Mouse (Mus musculus): Measurements from ENCODE around the gene Fbf1. TPM values are rescaled to one million over a fixed set of nuclear protein-coding genes. Genes with fewer than 3 reads are reported as not detected.

Fbf1 gene
- total and polyA plus RNA-seq, 3 experiments, result 11.8 to 15.0 (median 14.8) TPM

- Histone ChIP-seq H3K4me3 (no peak overlapping the region), H3K79me2 (replicated peaks; ENCODE audit: control insufficient read depth, insufficient read depth, low read length) (peaks cover 7% of the 10 kb centered on the region), H3K27ac (peak overlapping the region; percentile 49), H3K4me1 (ENCODE audit: control insufficient read depth, insufficient read depth, low read length) (peaks cover 7% of the 10 kb centered on the region), H3K9ac (ENCODE audit: low read depth, low read length) (no peak overlapping the region; the same call in 1 of the 2 replicates), H3K27me3 (ENCODE audit: control insufficient read depth, insufficient read depth, low read length) (no peaks in the 10 kb centered on the region), H3K36me3 (ENCODE audit: control insufficient read depth, insufficient read depth, low read length) (peaks cover 35% of the 10 kb centered on the region)
- intact Hi-C loops (cut with DNase I), result no loop called here
- no peak for TF ChIP-seq EP300 (IDR thresholded peaks at IDR 0.05; ENCODE audit: insufficient read depth, low read depth, low read length)
- TF ChIP-seq CTCF (IDR thresholded peaks at IDR 0.05), result peak; percentile 52
- TF ChIP-seq POLR2A (IDR thresholded peaks at IDR 0.05; ENCODE audit: insufficient read depth, low read depth, low read length), result no peak
- WGBS, result 22% methylated on average over 5 of the region's 5 CpGs
- DNase-seq, result no peak
Observed at GRCm38 (mm10) chr11:116195252-116195651, 27.3 kb upstream of the Fbf1 start.

- Histone ChIP-seq H3K9ac (ENCODE audit: low read depth, low read length) (no peak overlapping the region), H3K27ac (no peak overlapping the region), H3K79me2 (replicated peaks; ENCODE audit: control insufficient read depth, insufficient read depth, low read length) (peaks cover 8% of the 10 kb centered on the region), H3K36me3 (ENCODE audit: control insufficient read depth, insufficient read depth, low read length) (peaks cover 35% of the 10 kb centered on the region), H3K27me3 (ENCODE audit: control insufficient read depth, insufficient read depth, low read length) (no peaks in the 10 kb centered on the region), H3K4me1 (ENCODE audit: control insufficient read depth, insufficient read depth, low read length) (peaks cover 6% of the 10 kb centered on the region), H3K4me3 (no peak overlapping the region)
- WGBS, result 77% methylated on average over 8 of the region's 8 CpGs
- no peak for TF ChIP-seq POLR2A (IDR thresholded peaks at IDR 0.05; ENCODE audit: insufficient read depth, low read depth, low read length)
- TF ChIP-seq EP300 (IDR thresholded peaks at IDR 0.05; ENCODE audit: insufficient read depth, low read depth, low read length), result no peak
- no peak for TF ChIP-seq CTCF (IDR thresholded peaks at IDR 0.05)
- no peak for DNase-seq
- intact Hi-C loops (cut with DNase I), result no loop called here
Observed at GRCm38 (mm10) chr11:116194619-116195018, 26.7 kb upstream of the Fbf1 start.

- TF ChIP-seq POLR2A (IDR thresholded peaks at IDR 0.05; ENCODE audit: insufficient read depth, low read depth, low read length) (no peak), EP300 (IDR thresholded peaks at IDR 0.05; ENCODE audit: insufficient read depth, low read depth, low read length) (no peak), CTCF (IDR thresholded peaks at IDR 0.05) (no peak)
- H3K4me1 ChIP-seq (ENCODE audit: control insufficient read depth, insufficient read depth, low read length), result peaks cover 12% of the 10 kb centered on the region
- intact Hi-C loops (cut with DNase I), result no loop called here
- H3K9ac ChIP-seq (ENCODE audit: low read depth, low read length), result no peak overlapping the region
- no peak overlapping the region for H3K27ac ChIP-seq
- no peak for DNase-seq
- 41% methylated on average over 11 of the region's 11 CpGs for WGBS
- no peaks in the 10 kb centered on the region for H3K27me3 ChIP-seq (ENCODE audit: control insufficient read depth, insufficient read depth, low read length)
- peaks cover 10% of the 10 kb centered on the region for H3K79me2 ChIP-seq (replicated peaks; ENCODE audit: control insufficient read depth, insufficient read depth, low read length)
- H3K4me3 ChIP-seq, result no peak overlapping the region
- peaks cover 13% of the 10 kb centered on the region for H3K36me3 ChIP-seq (ENCODE audit: control insufficient read depth, insufficient read depth, low read length)
Observed at GRCm38 (mm10) chr11:116187226-116187930, 19.4 kb upstream of the Fbf1 start.

GRCm38 (mm10) chr11:116186360-116186759 lies 18.4 kb upstream of the Fbf1 start:
- TF ChIP-seq EP300 (IDR thresholded peaks at IDR 0.05; ENCODE audit: insufficient read depth, low read depth, low read length), result no peak
- DNase-seq, result no peak
- H3K36me3 ChIP-seq (ENCODE audit: control insufficient read depth, insufficient read depth, low read length), result peaks cover 13% of the 10 kb centered on the region
- WGBS, result 81% methylated on average over 11 of the region's 11 CpGs
- no peak overlapping the region for H3K27ac ChIP-seq
- no peak overlapping the region for H3K9ac ChIP-seq (ENCODE audit: low read depth, low read length)
- H3K4me3 ChIP-seq, result no peak overlapping the region
- intact Hi-C loops (cut with DNase I), result no loop called here
- H3K4me1 ChIP-seq (ENCODE audit: control insufficient read depth, insufficient read depth, low read length), result peaks cover 12% of the 10 kb centered on the region
- H3K79me2 ChIP-seq (replicated peaks; ENCODE audit: control insufficient read depth, insufficient read depth, low read length), result peaks cover 9% of the 10 kb centered on the region
- H3K27me3 ChIP-seq (ENCODE audit: control insufficient read depth, insufficient read depth, low read length), result no peaks in the 10 kb centered on the region

GRCm38 (mm10) chr11:116185836-116186235 lies 17.9 kb upstream of the Fbf1 start:
- no peak for DNase-seq
- intact Hi-C loops (cut with DNase I), result no loop called here
- peaks cover 12% of the 10 kb centered on the region for H3K4me1 ChIP-seq (ENCODE audit: control insufficient read depth, insufficient read depth, low read length)
- TF ChIP-seq CTCF (IDR thresholded peaks at IDR 0.05), result no peak
- no peak for TF ChIP-seq EP300 (IDR thresholded peaks at IDR 0.05; ENCODE audit: insufficient read depth, low read depth, low read length)
- no peak for TF ChIP-seq POLR2A (IDR thresholded peaks at IDR 0.05; ENCODE audit: insufficient read depth, low read depth, low read length)
- no peak overlapping the region for H3K27ac ChIP-seq
- H3K4me3 ChIP-seq, result no peak overlapping the region
- peaks cover 13% of the 10 kb centered on the region for H3K36me3 ChIP-seq (ENCODE audit: control insufficient read depth, insufficient read depth, low read length)
- peaks cover 7% of the 10 kb centered on the region for H3K79me2 ChIP-seq (replicated peaks; ENCODE audit: control insufficient read depth, insufficient read depth, low read length)
- WGBS, result 54% methylated on average over 3 of the region's 3 CpGs
- H3K9ac ChIP-seq (ENCODE audit: low read depth, low read length), result no peak overlapping the region
- H3K27me3 ChIP-seq (ENCODE audit: control insufficient read depth, insufficient read depth, low read length), result no peaks in the 10 kb centered on the region

- no peaks in the 10 kb centered on the region for H3K36me3 ChIP-seq (ENCODE audit: control insufficient read depth, insufficient read depth, low read length)
- H3K4me1 ChIP-seq (ENCODE audit: control insufficient read depth, insufficient read depth, low read length), result no peaks in the 10 kb centered on the region
- no peaks in the 10 kb centered on the region for H3K79me2 ChIP-seq (replicated peaks; ENCODE audit: control insufficient read depth, insufficient read depth, low read length)
- intact Hi-C loops (cut with DNase I), result no loop called here
- WGBS, result 88% methylated on average over 20 of the region's 20 CpGs
- no peak for TF ChIP-seq POLR2A (IDR thresholded peaks at IDR 0.05; ENCODE audit: insufficient read depth, low read depth, low read length)
- TF ChIP-seq CTCF (IDR thresholded peaks at IDR 0.05), result no peak
- TF ChIP-seq EP300 (IDR thresholded peaks at IDR 0.05; ENCODE audit: insufficient read depth, low read depth, low read length), result no peak
- no peak overlapping the region for H3K9ac ChIP-seq (ENCODE audit: low read depth, low read length)
- no peaks in the 10 kb centered on the region for H3K27me3 ChIP-seq (ENCODE audit: control insufficient read depth, insufficient read depth, low read length)
- H3K27ac ChIP-seq, result no peak overlapping the region
- DNase-seq, result no peak
- no peak overlapping the region for H3K4me3 ChIP-seq
Observed at GRCm38 (mm10) chr11:116178411-116179121, 10.6 kb upstream of the Fbf1 start.

All from heart, adult 2 months (tissue).